22 mouse cellular contexts compared by ENCODE assay signal in the genomic region with DNA sequence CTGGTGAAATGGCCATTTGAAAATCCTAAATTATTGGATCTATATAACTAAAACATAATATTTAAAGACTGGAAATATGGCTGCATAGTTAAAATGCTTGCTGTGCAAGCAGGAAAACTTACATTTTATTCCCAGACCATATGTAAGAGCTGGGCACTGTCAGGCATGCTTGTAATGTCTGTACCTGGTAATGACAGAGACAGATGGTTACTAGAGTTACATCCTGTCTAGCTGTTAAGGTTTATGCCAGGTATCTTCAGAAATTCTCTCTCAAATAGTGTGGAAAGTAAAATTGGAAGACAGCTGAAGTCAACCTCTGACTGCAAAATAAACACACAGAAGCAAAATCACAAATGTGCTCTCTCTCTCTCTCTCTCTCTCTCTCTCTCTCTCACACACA.
"Had no signal": no experiment of that assay in that cellular context is flagged by ENCODE, and none has a peak within 500 bp of the region (broad histone marks: within the 10 kb centered on the region; RNA-seq: fewer than 3 reads in every experiment).

No protein-coding gene starts in this region.

- H3K9ac ChIP-seq: heart, embryonic 12.5 days; hindbrain, embryonic 13.5 days; intestine, embryonic 15.5 days; limb, embryonic 12.5 days; liver, embryonic 12.5 days; liver, embryonic 14.5 days had no signal

- H3K27me3 ChIP-seq: heart, embryonic 12.5 days; hindbrain, embryonic 13.5 days; intestine, embryonic 15.5 days; limb, embryonic 12.5 days; liver, embryonic 12.5 days had no signal

- H3K36me3 ChIP-seq: heart, embryonic 10.5 days; heart, embryonic 12.5 days; hindbrain, embryonic 13.5 days; intestine, embryonic 15.5 days; limb, embryonic 10.5 days; limb, embryonic 12.5 days; liver, embryonic 12.5 days had no signal

- H3K9me3 ChIP-seq: heart, embryonic 10.5 days; hindbrain, embryonic 13.5 days; intestine, embryonic 15.5 days; limb, embryonic 10.5 days; limb, embryonic 12.5 days; liver, embryonic 12.5 days had no signal

- DNase-seq: gastrocnemius, postnatal 25 days; heart, adult 18-20 months; heart, postnatal 10 days; kidney, adult 18-20 months; kidney, adult 8-10 months; kidney, postnatal 10 days; kidney, postnatal 25 days; kidney, postnatal 4 days; liver had no signal

- ATAC-seq: hindbrain, embryonic 16.5 days; inflammation-experienced regulatory T-cells, adult 6 months; intestine, embryonic 15.5 days; intestine, postnatal 0 days; liver, embryonic 12.5 days had no signal

- H3K4me1 ChIP-seq: heart, embryonic 10.5 days; heart, embryonic 12.5 days; hindbrain, embryonic 13.5 days; intestine, embryonic 15.5 days; limb, embryonic 10.5 days; limb, embryonic 12.5 days; liver, embryonic 12.5 days had no signal

- H3K4me2 ChIP-seq: heart, embryonic 12.5 days; hindbrain, embryonic 13.5 days; intestine, embryonic 15.5 days; limb, embryonic 12.5 days; liver, embryonic 12.5 days had no signal

- H3K27ac ChIP-seq: heart, embryonic 10.5 days; hindbrain, embryonic 13.5 days; intestine, embryonic 15.5 days; layer of hippocampus, adult 2 months; left cerebral cortex, adult 2 months; limb, embryonic 10.5 days; limb, embryonic 12.5 days; liver, embryonic 12.5 days; liver, embryonic 14.5 days had no signal

- H3K4me3 ChIP-seq: heart, embryonic 10.5 days; heart, embryonic 12.5 days; hindbrain, embryonic 13.5 days; intestine, embryonic 15.5 days; layer of hippocampus, adult 2 months; left cerebral cortex, adult 2 months; limb, embryonic 10.5 days; limb, embryonic 12.5 days; liver, embryonic 12.5 days had no signal
